Mouse (Mus musculus): ENCODE data around the gene Rbpj.

GRCm38 (mm10) chr5:53646669-53647068 is 180.7 kb downstream of the Rbpj start:
- TF ChIP-seq CTCF (IDR thresholded peaks at IDR 0.05; ENCODE audit: extremely low read depth, insufficient read length, insufficient replicate concordance, low read depth, low read length) (no peak), POLR2A (IDR thresholded peaks at IDR 0.05; ENCODE audit: low read depth, low read length) (no peak)

Data from small intestine, adult 2 months (tissue).